Mouse (Mus musculus): ENCODE results near the gene Olfr823. TPM values are rescaled to one million over a fixed set of nuclear protein-coding genes. Genes with fewer than 3 reads are reported as not detected.
"Not testable (repeated sequence)": the region's sequence is repeated elsewhere in the genome, so short reads cannot be mapped to it uniquely, and the experiment has no call there.

Olfr823 gene
- not detected in 2 replicates for polyA plus RNA-seq (2014; fragmentation: Nextera tagmentation; extraction: Ambion mirVana)

- not testable (repeated sequence) for H3K4me3 ChIP-seq (ENCODE audit: low read depth, low read length); H3K4me2 ChIP-seq; H3K27ac ChIP-seq (ENCODE audit: low read depth, low read length); H3K4me1 ChIP-seq (ENCODE audit: control insufficient read depth, insufficient read depth, low read length); H3K9ac ChIP-seq (ENCODE audit: low read depth, low read length); H3K27me3 ChIP-seq (ENCODE audit: control insufficient read depth, insufficient read depth, low read length); H3K9me3 ChIP-seq (replicated peaks; ENCODE audit: control insufficient read depth, low read length); H3K36me3 ChIP-seq (ENCODE audit: control insufficient read depth, insufficient read depth, low read length); ATAC-seq (replicated peaks; ENCODE audit: insufficient number of reproducible peaks, low FRiP score, low TSS enrichment)
- WGBS (ENCODE audit: insufficient replicate concordance) = 73% methylated on average over 1 of the region's 1 CpGs
These were observed at the start of gene Olfr823 for GRCm38 (mm10) chr10:130115283-130115682. Olfr823 (minus strand) TSS chr10:130115383.

DNA sequence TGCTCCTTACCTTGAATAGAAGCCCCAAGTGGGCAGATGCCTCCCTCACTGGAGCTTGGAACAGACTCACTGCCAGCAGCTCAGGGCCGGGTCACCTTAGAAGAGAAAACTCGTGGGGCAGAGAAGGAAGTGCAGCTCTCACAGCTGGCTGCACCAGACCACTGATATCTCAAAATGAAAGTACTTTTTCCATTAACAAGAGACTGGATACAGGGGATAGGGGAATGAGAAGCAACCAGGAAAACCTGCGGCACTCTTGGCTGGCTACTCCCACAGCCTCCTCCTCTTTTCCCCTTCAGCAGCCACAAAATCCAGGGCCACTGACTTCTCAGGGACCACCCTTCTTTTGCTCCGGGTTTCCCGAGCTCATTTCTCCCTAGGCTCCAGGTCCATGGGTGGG is 28.9 kb upstream of the Olfr823 start:
- H3K4me1 ChIP-seq (ENCODE audit: control insufficient read depth, insufficient read depth, low read length) = no peaks in the 10 kb centered on the region
- H3K36me3 ChIP-seq (ENCODE audit: control insufficient read depth, insufficient read depth, low read length) = no peaks in the 10 kb centered on the region
- WGBS (ENCODE audit: insufficient replicate concordance) = 64% methylated on average over 5 of the region's 5 CpGs
- no peak overlapping the region for H3K4me2 ChIP-seq
- no peak for ATAC-seq (replicated peaks; ENCODE audit: insufficient number of reproducible peaks, low FRiP score, low TSS enrichment)
- H3K27me3 ChIP-seq (ENCODE audit: control insufficient read depth, insufficient read depth, low read length) = no peaks in the 10 kb centered on the region
- no peaks in the 10 kb centered on the region for H3K9me3 ChIP-seq (replicated peaks; ENCODE audit: control insufficient read depth, low read length)
- H3K9ac ChIP-seq (ENCODE audit: low read depth, low read length) = no peak overlapping the region
- H3K4me3 ChIP-seq (ENCODE audit: low read depth, low read length) = no peak overlapping the region
- no peak overlapping the region for H3K27ac ChIP-seq (ENCODE audit: low read depth, low read length)

GRCm38 (mm10) chr10:130142481-130142880 is 27.3 kb upstream of the Olfr823 start:
- H3K9me3 ChIP-seq (replicated peaks; ENCODE audit: control insufficient read depth, low read length); ATAC-seq (replicated peaks; ENCODE audit: insufficient number of reproducible peaks, low FRiP score, low TSS enrichment); H3K4me1 ChIP-seq (ENCODE audit: control insufficient read depth, insufficient read depth, low read length); H3K4me2 ChIP-seq; H3K27me3 ChIP-seq (ENCODE audit: control insufficient read depth, insufficient read depth, low read length); H3K9ac ChIP-seq (ENCODE audit: low read depth, low read length); H3K27ac ChIP-seq (ENCODE audit: low read depth, low read length); H3K4me3 ChIP-seq (ENCODE audit: low read depth, low read length); H3K36me3 ChIP-seq (ENCODE audit: control insufficient read depth, insufficient read depth, low read length): not testable (repeated sequence)
- WGBS (ENCODE audit: insufficient replicate concordance) = 67% methylated on average over 5 of the region's 5 CpGs

- Histone ChIP-seq H3K4me3 (ENCODE audit: low read depth, low read length) (no peak overlapping the region), H3K9me3 (replicated peaks; ENCODE audit: control insufficient read depth, low read length) (no peaks in the 10 kb centered on the region), H3K27me3 (ENCODE audit: control insufficient read depth, insufficient read depth, low read length) (no peaks in the 10 kb centered on the region), H3K9ac (ENCODE audit: low read depth, low read length) (no peak overlapping the region), H3K36me3 (ENCODE audit: control insufficient read depth, insufficient read depth, low read length) (no peaks in the 10 kb centered on the region), H3K4me2 (no peak overlapping the region), H3K27ac (ENCODE audit: low read depth, low read length) (no peak overlapping the region), H3K4me1 (ENCODE audit: control insufficient read depth, insufficient read depth, low read length) (no peaks in the 10 kb centered on the region)
- ATAC-seq (replicated peaks; ENCODE audit: insufficient number of reproducible peaks, low FRiP score, low TSS enrichment) = no peak
These were observed 19.6 kb upstream of the Olfr823 start for GRCm38 (mm10) chr10:130134811-130135210.

GRCm38 (mm10) chr10:130129900-130130299 is 14.7 kb upstream of the Olfr823 start, which contains the start of gene Olfr824:
Olfr824 (minus strand) TSS chr10:130130000.
- H3K4me3 ChIP-seq (ENCODE audit: low read depth, low read length); H3K9ac ChIP-seq (ENCODE audit: low read depth, low read length); H3K9me3 ChIP-seq (replicated peaks; ENCODE audit: control insufficient read depth, low read length); H3K27me3 ChIP-seq (ENCODE audit: control insufficient read depth, insufficient read depth, low read length); H3K36me3 ChIP-seq (ENCODE audit: control insufficient read depth, insufficient read depth, low read length); H3K27ac ChIP-seq (ENCODE audit: low read depth, low read length); H3K4me2 ChIP-seq; H3K4me1 ChIP-seq (ENCODE audit: control insufficient read depth, insufficient read depth, low read length); ATAC-seq (replicated peaks; ENCODE audit: insufficient number of reproducible peaks, low FRiP score, low TSS enrichment): not testable (repeated sequence)

DNA sequence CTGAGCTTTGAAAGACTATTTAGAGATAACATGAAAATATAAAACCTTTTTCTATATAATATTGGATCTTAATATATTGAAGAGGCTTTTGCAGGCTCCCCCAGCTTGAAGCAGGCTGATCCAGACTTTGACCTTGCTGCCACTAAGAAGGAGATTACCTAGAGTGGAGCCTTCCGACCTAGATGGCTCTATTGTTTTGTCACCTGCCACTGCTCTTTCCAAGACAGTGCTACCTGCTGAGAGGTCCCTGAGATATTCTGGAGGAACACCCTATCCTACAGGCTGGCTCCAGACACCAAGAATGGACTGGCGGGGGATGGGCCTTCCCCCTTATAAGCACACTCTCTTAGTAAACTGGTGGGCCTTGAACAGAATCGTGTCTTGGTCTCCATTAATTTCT is 862 bp upstream of the Olfr823 start:
- WGBS (ENCODE audit: insufficient replicate concordance) = 60% methylated on average over 3 of the region's 3 CpGs
- H3K9ac ChIP-seq (ENCODE audit: low read depth, low read length); H3K4me3 ChIP-seq (ENCODE audit: low read depth, low read length); H3K27ac ChIP-seq (ENCODE audit: low read depth, low read length); H3K4me1 ChIP-seq (ENCODE audit: control insufficient read depth, insufficient read depth, low read length); H3K4me2 ChIP-seq; H3K36me3 ChIP-seq (ENCODE audit: control insufficient read depth, insufficient read depth, low read length); H3K27me3 ChIP-seq (ENCODE audit: control insufficient read depth, insufficient read depth, low read length); ATAC-seq (replicated peaks; ENCODE audit: insufficient number of reproducible peaks, low FRiP score, low TSS enrichment); H3K9me3 ChIP-seq (replicated peaks; ENCODE audit: control insufficient read depth, low read length): not testable (repeated sequence)

DNA sequence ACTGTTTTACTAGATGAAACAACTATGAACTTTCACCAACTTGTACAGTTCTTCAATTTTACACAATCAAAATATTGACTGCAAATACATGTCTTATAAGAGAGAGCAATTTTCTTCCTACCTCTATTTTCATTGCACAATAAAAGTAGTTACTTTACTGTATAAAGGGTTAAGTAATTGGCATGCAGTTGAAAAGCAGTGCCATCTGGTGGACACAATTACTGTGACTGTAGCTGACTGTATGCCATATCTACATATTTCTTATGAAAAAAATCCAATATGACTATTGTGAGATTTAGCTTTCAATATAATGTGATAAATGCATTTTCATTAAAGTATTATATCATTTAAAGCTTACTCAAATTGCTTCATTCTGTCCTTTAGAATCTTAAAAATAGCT is 19.1 kb downstream of the Olfr823 start:
- Histone ChIP-seq H3K9me3 (replicated peaks; ENCODE audit: control insufficient read depth, low read length) (no peaks in the 10 kb centered on the region), H3K36me3 (ENCODE audit: control insufficient read depth, insufficient read depth, low read length) (no peaks in the 10 kb centered on the region), H3K9ac (ENCODE audit: low read depth, low read length) (no peak overlapping the region), H3K27me3 (ENCODE audit: control insufficient read depth, insufficient read depth, low read length) (no peaks in the 10 kb centered on the region), H3K4me2 (no peak overlapping the region), H3K4me3 (ENCODE audit: low read depth, low read length) (no peak overlapping the region), H3K4me1 (ENCODE audit: control insufficient read depth, insufficient read depth, low read length) (no peaks in the 10 kb centered on the region), H3K27ac (ENCODE audit: low read depth, low read length) (no peak overlapping the region)
- no peak for ATAC-seq (replicated peaks; ENCODE audit: insufficient number of reproducible peaks, low FRiP score, low TSS enrichment)

- Histone ChIP-seq H3K4me1 (ENCODE audit: control insufficient read depth, insufficient read depth, low read length) (no peaks in the 10 kb centered on the region), H3K27me3 (ENCODE audit: control insufficient read depth, insufficient read depth, low read length) (no peaks in the 10 kb centered on the region), H3K36me3 (ENCODE audit: control insufficient read depth, insufficient read depth, low read length) (no peaks in the 10 kb centered on the region), H3K4me2 (no peak overlapping the region), H3K9ac (ENCODE audit: low read depth, low read length) (no peak overlapping the region), H3K4me3 (ENCODE audit: low read depth, low read length) (no peak overlapping the region), H3K9me3 (replicated peaks; ENCODE audit: control insufficient read depth, low read length) (no peaks in the 10 kb centered on the region), H3K27ac (ENCODE audit: low read depth, low read length) (no peak overlapping the region)
- 15% methylated on average over 5 of the region's 5 CpGs for WGBS (ENCODE audit: insufficient replicate concordance)
- ATAC-seq (replicated peaks; ENCODE audit: insufficient number of reproducible peaks, low FRiP score, low TSS enrichment) = no peak
These were observed 22.2 kb downstream of the Olfr823 start for GRCm38 (mm10) chr10:130092838-130093440.

DNA sequence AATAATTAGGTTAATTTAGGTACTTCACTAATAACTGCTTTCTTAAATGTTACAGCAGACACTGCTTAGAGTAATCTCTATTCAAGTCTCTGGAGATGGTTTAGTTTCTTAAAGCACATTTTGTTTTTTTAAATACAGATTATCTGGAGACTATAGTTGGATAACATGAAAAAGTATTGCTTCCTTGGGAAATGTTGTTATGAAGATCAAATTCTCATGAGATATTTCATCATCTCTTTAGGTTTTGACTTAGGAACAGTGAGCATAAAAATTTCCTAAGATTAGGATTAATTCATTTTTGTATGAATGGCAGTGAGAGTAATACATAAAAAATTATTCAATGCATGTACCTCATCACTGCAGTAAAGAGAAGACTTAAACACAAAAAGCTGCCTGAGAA is 44.3 kb downstream of the Olfr823 start, which contains the start of gene Olfr822:
TSS of gene Olfr822 (plus strand) at position 301 of the 400 bp plus-strand sequence.
- Histone ChIP-seq H3K9me3 (replicated peaks; ENCODE audit: control insufficient read depth, low read length) (no peaks in the 10 kb centered on the region), H3K36me3 (ENCODE audit: control insufficient read depth, insufficient read depth, low read length) (no peaks in the 10 kb centered on the region), H3K27me3 (ENCODE audit: control insufficient read depth, insufficient read depth, low read length) (no peaks in the 10 kb centered on the region), H3K4me2 (no peak within 1 kb of the TSS), H3K4me3 (ENCODE audit: low read depth, low read length) (no peak within 1 kb of the TSS), H3K9ac (ENCODE audit: low read depth, low read length) (no peak within 1 kb of the TSS), H3K27ac (ENCODE audit: low read depth, low read length) (no peak within 1 kb of the TSS), H3K4me1 (ENCODE audit: control insufficient read depth, insufficient read depth, low read length) (no peaks in the 10 kb centered on the region)
- ATAC-seq (replicated peaks; ENCODE audit: insufficient number of reproducible peaks, low FRiP score, low TSS enrichment) = no peak

All from heart, embryonic 11.5 days (tissue).